Mouse (Mus musculus): ENCODE measurements around the gene Elmsan1. TPM values are rescaled to one million over a fixed set of nuclear protein-coding genes. Genes with fewer than 3 reads are reported as not detected.
"Not testable (repeated sequence)": the region's sequence is repeated elsewhere in the genome, so short reads cannot be mapped to it uniquely, and the experiment has no call there.

Elmsan1 gene
- total RNA-seq, 2 experiments from 2014 or later: 15.7 to 16.9 TPM

GRCm38 (mm10) chr12:84114153-84114994 is 104.3 kb downstream of the Elmsan1 start, which contains the start of gene Dnal1:
TSS of gene Dnal1 (plus strand) at chr12:84114366.
- peak; percentile 91 to 92 for DNase-seq
- intact Hi-C loops (cut with DNase I): no loop called here

GRCm38 (mm10) chr12:84113676-84114075 is 105.0 kb downstream of the Elmsan1 start:
- intact Hi-C loops (cut with DNase I): no loop called here
- no peak for DNase-seq

- intact Hi-C loops (cut with DNase I): no loop called here
- no peak for DNase-seq
Measured at GRCm38 (mm10) chr12:84110814-84111213, 107.9 kb downstream of the Elmsan1 start.

GRCm38 (mm10) chr12:84109924-84110323 is 108.8 kb downstream of the Elmsan1 start:
- intact Hi-C loops (cut with DNase I): no loop called here
- DNase-seq: no peak

GRCm38 (mm10) chr12:84107692-84108091 is 111.0 kb downstream of the Elmsan1 start:
- intact Hi-C loops (cut with DNase I): no loop called here
- no peak for DNase-seq

GRCm38 (mm10) chr12:84107012-84107411 is 111.7 kb downstream of the Elmsan1 start:
- DNase-seq: no peak
- intact Hi-C loops (cut with DNase I): no loop called here

- DNase-seq: no peak
- intact Hi-C loops (cut with DNase I): no loop called here
Measured at GRCm38 (mm10) chr12:84101493-84101845, 117.2 kb downstream of the Elmsan1 start.

- intact Hi-C loops (cut with DNase I): not testable (repeated sequence)
- peak; percentile 42 to 66 for DNase-seq
Measured at GRCm38 (mm10) chr12:84100604-84101492, 117.8 kb downstream of the Elmsan1 start, which contains the start of gene Acot6. TSS of gene Acot6 (plus strand) at chr12:84100654.

GRCm38 (mm10) chr12:84100071-84100470 is 118.6 kb downstream of the Elmsan1 start:
- intact Hi-C loops (cut with DNase I): no loop called here
- DNase-seq: no peak

GRCm38 (mm10) chr12:84099605-84100004 is 119.1 kb downstream of the Elmsan1 start:
- intact Hi-C loops (cut with DNase I): no loop called here
- DNase-seq: no peak

Other genes starting within 250 kb of the Elmsan1 start
- not detected for gene Heatr4, start 234.0 kb downstream of the Elmsan1 start, total RNA-seq (2021)
- 100 to 1,000 TPM; 146 to 155 TPM for gene Acot2, start 231.0 kb downstream of the Elmsan1 start, total RNA-seq (2021)
- gene Acot1, start 209.4 kb downstream of the Elmsan1 start, total RNA-seq (2021): 10 to 100 TPM; 70.0 to 79.3 TPM
- 1 to 10 TPM in 1 of 2 experiments, under 1 TPM in 1; 0.85 to 1.2 TPM for gene Acot4, start 180.5 kb downstream of the Elmsan1 start, total RNA-seq (2021)
- not detected for gene Gm49366, start 179.9 kb downstream of the Elmsan1 start, total RNA-seq (2021)
- 1 to 10 TPM; 2.1 to 2.8 TPM for gene Acot3, start 166.7 kb downstream of the Elmsan1 start, total RNA-seq (2021)
- gene Acot5, start 149.6 kb downstream of the Elmsan1 start, total RNA-seq (2021): under 1 TPM in 1 of 2 experiments, not detected in 1; 0.24 TPM
- 1 to 10 TPM; 2.4 to 3.1 TPM for gene Acot6, start 118.2 kb downstream of the Elmsan1 start, total RNA-seq (2021)
- 10 to 100 TPM in 1 of 2 experiments, 1 to 10 TPM in 1; 9.4 to 10.5 TPM for gene Dnal1, start 104.5 kb downstream of the Elmsan1 start, total RNA-seq (2021)
- gene Pnma1, start 70.4 kb downstream of the Elmsan1 start, total RNA-seq (2021): under 1 TPM; 0.17 to 0.31 TPM
- 100 to 1,000 TPM; 178 to 179 TPM for gene Ptgr2, start 66.4 kb upstream of the Elmsan1 start, total RNA-seq (2021)
- gene Zfp410, start 98.0 kb upstream of the Elmsan1 start, total RNA-seq (2021): 10 to 100 TPM; 30.6 to 31.7 TPM
- 100 to 1,000 TPM in 1 of 2 experiments, 10 to 100 TPM in 1; 93.8 to 100 TPM for gene Coq6, start 142.8 kb upstream of the Elmsan1 start, total RNA-seq (2021)
- 10 to 100 TPM in 1 of 2 experiments, 1 to 10 TPM in 1; 7.8 to 10.0 TPM for gene Fam161b, start 143.0 kb upstream of the Elmsan1 start, total RNA-seq (2021)
- gene Entpd5, start 190.1 kb upstream of the Elmsan1 start, total RNA-seq (2021): 10 to 100 TPM; 52.4 to 56.6 TPM
- gene Bbof1, start 190.2 kb upstream of the Elmsan1 start, total RNA-seq (2021): 1 to 10 TPM; 1.7 to 1.9 TPM
- 1 to 10 TPM; 7.4 to 10.0 TPM for gene Rnf113a2, start 198.3 kb upstream of the Elmsan1 start, total RNA-seq (2021)
- gene Aldh6a1, start 232.1 kb upstream of the Elmsan1 start, total RNA-seq (2021): 100 to 1,000 TPM in 1 of 2 experiments, 10 to 100 TPM in 1; 91.0 to 111 TPM
- 10 to 100 TPM in 1 of 2 experiments, 1 to 10 TPM in 1; 9.7 to 10.6 TPM for gene Lin52, start 232.5 kb upstream of the Elmsan1 start, total RNA-seq (2021)

All from heart, postnatal 14 days (tissue).